8 mouse cellular contexts compared by ENCODE assay signal in genomic region chr13:74292167-74292566, GRCm38 (mm10). TPM values are rescaled to one million over a fixed set of nuclear protein-coding genes. Genes with fewer than 3 reads are reported as not detected.
A peak's percentile ranks its signal among the peaks of the same experiment; 100 is the strongest.
DNase-seq lines count a peak whose midpoint lies in the region; ATAC-seq lines count a peak whose summit lies in the region.

Gene Ahrr (minus strand): TSS chr13:74292331.

- H3K4me2 ChIP-seq in embryonic facial prominence, embryonic 13.5 days, result peak within 1 kb of the TSS; percentile 67
- H3K4me2 ChIP-seq in heart, embryonic 14.5 days (ENCODE audit: low read length), result peak within 1 kb of the TSS; percentile 51

- H3K9me3 ChIP-seq in embryonic facial prominence, embryonic 13.5 days, result no peaks in the 10 kb centered on the region
- H3K9me3 ChIP-seq in heart, embryonic 14.5 days (ENCODE audit: control insufficient read depth, low read length), result no peaks in the 10 kb centered on the region

- peak within 1 kb of the TSS; percentile 34 for H3K4me3 ChIP-seq in embryonic facial prominence, embryonic 13.5 days
- peak within 1 kb of the TSS; percentile 24 to 27 for H3K4me3 ChIP-seq in heart, embryonic 14.5 days (ENCODE audit: control insufficient read depth in 1 of 2, insufficient read depth in 1 of 2, low read depth in 1 of 2, low read length in 2 of 2)

- peaks cover 28% of the 10 kb centered on the region for H3K27me3 ChIP-seq in embryonic facial prominence, embryonic 13.5 days
- H3K27me3 ChIP-seq in heart, embryonic 14.5 days (ENCODE audit: control insufficient read depth, insufficient read depth, low read length), result peaks cover 15% of the 10 kb centered on the region

- H3K9ac ChIP-seq in embryonic facial prominence, embryonic 13.5 days, result peak within 1 kb of the TSS; percentile 55
- 0 out of 2 replicates have a peak within 1 kb of the TSS, but pooled peaks have one; percentile 27 for H3K9ac ChIP-seq in heart, embryonic 14.5 days (ENCODE audit: low read length)

- under 1% methylated on average over 27 of the region's 27 CpGs for WGBS in embryonic facial prominence, embryonic 13.5 days
- WGBS in heart, embryonic 14.5 days, result under 1% methylated on average over 27 of the region's 27 CpGs

- peak; percentile 8 to 9 for DNase-seq in spleen, postnatal 36 days (ENCODE audit: low spot score in 2 of 2)
- DNase-seq in spleen, adult 12 weeks (ENCODE audit: low spot score), result no peak
- peak; percentile 67 for DNase-seq in kidney, postnatal 10 days
- peak; percentile 54 for DNase-seq in lung, postnatal 14 days
- DNase-seq in retina, postnatal 1 day, result peak; percentile 58

- H3K27ac ChIP-seq in embryonic facial prominence, embryonic 13.5 days, result no peak within 1 kb of the TSS
- no peak within 1 kb of the TSS for H3K27ac ChIP-seq in heart, embryonic 14.5 days (replicated peaks in 1 of 2; ENCODE audit: control insufficient read depth in 1 of 2, insufficient read depth in 1 of 2, low read depth in 2 of 2, low read length in 2 of 2)

- H3K36me3 ChIP-seq in embryonic facial prominence, embryonic 13.5 days, result no peaks in the 10 kb centered on the region
- no peaks in the 10 kb centered on the region for H3K36me3 ChIP-seq in heart, embryonic 14.5 days (ENCODE audit: control insufficient read depth, insufficient read depth, low read length)

- no peak for ATAC-seq in embryonic facial prominence, embryonic 13.5 days (ENCODE audit: insufficient number of reproducible peaks, insufficient read depth, low FRiP score, low TSS enrichment, low read depth)
- peak; percentile 21; the same call in 1 of the 2 replicates for ATAC-seq in heart, embryonic 14.5 days (ENCODE audit: insufficient number of reproducible peaks, insufficient read depth, low FRiP score, low read depth)
- ATAC-seq in erythroblast, adult 5-6 weeks (replicated peaks; ENCODE audit: low FRiP score, poor library complexity, severe bottlenecking), result no peak

- H3K4me1 ChIP-seq in embryonic facial prominence, embryonic 13.5 days, result 0 out of 2 replicates have a peak, but pooled peaks cover 5% of the 10 kb centered on the region
- H3K4me1 ChIP-seq in heart, embryonic 14.5 days (ENCODE audit: control insufficient read depth in 2 of 2, insufficient read depth in 2 of 2, low read length in 2 of 2), result no peaks in the 10 kb centered on the region; a peak in 1 of 4 replicates

RNA-seq across cellular contexts. Expression of gene Ahrr, which starts in this region (rescaled TPM):
- 1.9 and 2.1 TPM in 2 replicates for polyA plus RNA-seq in embryonic facial prominence, embryonic 13.5 days (2015; fragmentation: Nextera tagmentation; extraction: Ambion mirVana)
- 0.98 and 1.1 TPM in 2 replicates for polyA plus RNA-seq in heart, embryonic 14.5 days (2014; fragmentation: Nextera tagmentation; extraction: Ambion mirVana)
- total RNA-seq in erythroblast, adult 5-6 weeks (2015; ENCODE audit: low replicate concordance), result not detected in 2 replicates
- total RNA-seq in erythroblast, adult 5-6 weeks (2017; ENCODE audit: low replicate concordance), result 0.51 TPM in 1 of 2 replicates, not detected in the other
